Mouse (Mus musculus): ENCODE results near the gene Pnkp. TPM values are rescaled to one million over a fixed set of nuclear protein-coding genes. Genes with fewer than 3 reads are reported as not detected.

Gene Pnkp
- total RNA-seq, 2 experiments from 2014 or later, result 36.0 to 58.2 TPM

DNA sequence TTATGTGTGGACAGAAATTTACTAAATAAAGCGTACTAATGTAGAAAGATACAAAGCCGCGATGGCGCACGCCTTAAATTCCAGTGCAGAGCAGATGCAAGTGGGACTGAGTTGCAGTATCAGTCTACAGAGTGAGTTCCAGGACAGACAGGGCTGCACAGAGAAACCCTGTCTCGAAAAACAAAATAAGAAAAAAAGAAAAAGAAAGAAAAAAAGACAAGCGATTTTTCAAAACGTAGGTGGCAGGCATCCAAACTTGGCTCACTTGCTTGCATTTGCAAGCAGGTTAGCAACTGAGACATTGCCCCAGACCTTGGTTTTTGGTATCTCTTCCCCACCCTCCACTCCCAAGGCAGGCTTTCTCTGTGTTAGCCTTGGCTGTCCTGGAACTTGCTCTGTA lies 36.3 kb downstream of the Pnkp start:
- no peak for ATAC-seq (replicated peaks; ENCODE audit: low FRiP score, poor library complexity, severe bottlenecking)

GRCm38 (mm10) chr7:44894175-44894574 lies 37.2 kb downstream of the Pnkp start:
- no peak for ATAC-seq (replicated peaks; ENCODE audit: low FRiP score, poor library complexity, severe bottlenecking)

DNA sequence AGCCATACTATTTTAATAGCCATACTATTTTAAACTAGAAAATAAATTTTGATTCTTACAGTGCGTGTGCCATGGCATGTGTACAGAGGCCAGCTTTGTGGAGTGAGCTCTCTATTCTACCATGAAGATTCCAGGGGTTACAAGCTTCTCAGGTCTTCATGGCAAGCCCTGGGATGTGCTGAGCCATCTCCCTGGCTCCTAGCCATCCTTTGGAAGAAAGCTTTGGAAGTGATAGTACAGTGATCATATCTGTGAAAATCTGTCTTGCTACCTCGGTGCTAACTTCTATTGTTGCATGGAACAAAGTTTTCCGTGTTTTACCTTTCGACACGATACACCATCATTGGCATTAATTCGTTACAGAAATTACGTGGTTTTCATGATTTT lies 38.3 kb downstream of the Pnkp start:
- ATAC-seq (replicated peaks; ENCODE audit: low FRiP score, poor library complexity, severe bottlenecking), result no peak

DNA sequence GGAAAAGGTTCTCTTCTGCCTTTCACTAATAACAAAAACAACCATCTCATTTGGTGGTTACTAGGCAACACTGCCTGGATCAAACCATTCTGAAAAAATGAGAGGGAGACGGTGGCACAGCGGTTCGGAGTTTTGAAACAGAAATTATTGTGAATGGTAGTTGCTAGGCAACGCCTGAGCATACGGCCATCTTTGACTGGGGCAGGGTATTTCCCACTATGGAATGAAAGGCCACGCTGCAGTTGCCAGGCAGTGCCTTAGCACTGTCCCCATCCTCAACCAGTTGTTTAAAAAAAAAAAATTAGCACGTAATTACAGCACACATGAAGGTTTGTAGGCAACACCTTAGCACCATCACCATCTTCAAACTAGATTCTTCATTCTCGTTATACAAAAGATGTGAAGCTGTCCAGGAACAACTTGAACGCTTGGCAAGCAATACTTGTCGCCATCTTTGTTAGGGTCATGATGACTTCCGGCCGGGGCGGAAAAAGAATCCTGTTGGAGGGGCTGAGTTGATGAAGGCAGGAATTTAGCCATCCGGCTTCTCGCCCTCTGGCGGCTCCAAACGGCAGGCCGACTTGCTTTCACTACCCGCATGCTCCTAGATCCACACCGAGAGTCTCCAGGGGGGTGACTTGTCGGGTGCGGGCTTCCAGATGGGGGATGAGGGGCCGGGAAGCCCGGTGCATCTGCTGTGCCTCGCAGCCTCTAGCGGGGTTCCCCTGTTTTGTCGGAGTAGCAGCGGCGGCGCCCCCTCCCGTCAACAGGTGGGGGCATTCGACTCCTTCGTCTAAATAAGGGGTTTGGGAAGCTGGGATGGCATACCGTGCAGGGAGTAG lies 38.9 kb downstream of the Pnkp start, which contains the start of gene Fuz:
Fuz (plus strand) TSS at position 487 of the 842 bp plus-strand sequence.
- ATAC-seq (replicated peaks; ENCODE audit: low FRiP score, poor library complexity, severe bottlenecking), result peak; percentile 64

- ATAC-seq (replicated peaks; ENCODE audit: low FRiP score, poor library complexity, severe bottlenecking), result no peak
Observed at GRCm38 (mm10) chr7:44896499-44896898, 39.6 kb downstream of the Pnkp start.

GRCm38 (mm10) chr7:44898607-44899006 lies 41.7 kb downstream of the Pnkp start:
- ATAC-seq (replicated peaks; ENCODE audit: low FRiP score, poor library complexity, severe bottlenecking), result no peak

- no peak for ATAC-seq (replicated peaks; ENCODE audit: low FRiP score, poor library complexity, severe bottlenecking)
Observed at GRCm38 (mm10) chr7:44900632-44901031, 43.7 kb downstream of the Pnkp start.

DNA sequence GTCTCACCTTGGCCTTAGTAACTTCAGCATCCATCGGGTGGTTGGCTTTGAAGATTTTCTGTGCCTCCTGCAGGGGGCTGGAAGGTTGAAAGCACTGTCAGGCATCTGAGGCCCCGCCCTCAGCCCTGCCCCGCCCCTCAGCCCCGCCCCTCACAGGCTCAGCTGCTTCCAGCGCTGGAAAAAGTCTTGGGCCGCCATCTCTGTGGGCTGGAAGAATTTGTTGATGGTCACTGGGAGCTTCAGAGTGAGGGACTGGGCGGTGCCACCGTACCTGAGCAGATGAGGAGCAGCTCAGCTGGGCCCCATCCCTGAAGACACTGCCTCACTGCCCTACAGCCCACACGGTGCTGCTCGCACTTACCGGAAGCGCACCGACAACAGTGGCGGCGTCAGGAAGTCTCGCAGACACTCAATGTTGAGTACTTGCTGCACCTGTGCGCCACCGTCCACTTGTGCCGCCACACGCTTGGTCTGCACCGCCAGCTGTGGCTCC lies 44.3 kb downstream of the Pnkp start:
- ATAC-seq (replicated peaks; ENCODE audit: low FRiP score, poor library complexity, severe bottlenecking), result peak; percentile 53

GRCm38 (mm10) chr7:44905430-44905829 lies 48.5 kb downstream of the Pnkp start:
- ATAC-seq (replicated peaks; ENCODE audit: low FRiP score, poor library complexity, severe bottlenecking), result no peak

- ATAC-seq (replicated peaks; ENCODE audit: low FRiP score, poor library complexity, severe bottlenecking), result no peak
Observed at GRCm38 (mm10) chr7:44908706-44909476, 52.0 kb downstream of the Pnkp start.

Other genes with a start within 250 kb of the Pnkp start
- not detected in 2 replicates for gene Myh14, start 186.3 kb upstream of the Pnkp start, total RNA-seq (2015; ENCODE audit: low replicate concordance)
- gene Myh14, start 186.3 kb upstream of the Pnkp start, total RNA-seq (2017; ENCODE audit: low replicate concordance), result 0.08 TPM in 1 of 2 replicates, not detected in the other
- not detected in 2 replicates for gene Izumo2, start 148.4 kb upstream of the Pnkp start, total RNA-seq (2015; ENCODE audit: low replicate concordance)
- not detected in 2 replicates for gene Izumo2, start 148.4 kb upstream of the Pnkp start, total RNA-seq (2017; ENCODE audit: low replicate concordance)
- 36.0 and 58.7 TPM in 2 replicates for gene Vrk3, start 108.7 kb upstream of the Pnkp start, total RNA-seq (2015; ENCODE audit: low replicate concordance)
- 23.4 and 41.2 TPM in 2 replicates for gene Vrk3, start 108.7 kb upstream of the Pnkp start, total RNA-seq (2017; ENCODE audit: low replicate concordance)
- 1.1 and 4.6 TPM in 2 replicates for gene Zfp473, start 106.1 kb upstream of the Pnkp start, total RNA-seq (2015; ENCODE audit: low replicate concordance)
- gene Zfp473, start 106.1 kb upstream of the Pnkp start, total RNA-seq (2017; ENCODE audit: low replicate concordance), result 3.3 and 11.9 TPM in 2 replicates
- 11.7 and 23.4 TPM in 2 replicates for gene Nup62, start 41.1 kb upstream of the Pnkp start, total RNA-seq (2015; ENCODE audit: low replicate concordance)
- 37.4 and 39.4 TPM in 2 replicates for gene Nup62, start 41.1 kb upstream of the Pnkp start, total RNA-seq (2017; ENCODE audit: low replicate concordance)
- 0.72 and 2.1 TPM in 2 replicates for gene Il4i1, start 40.8 kb upstream of the Pnkp start, total RNA-seq (2015; ENCODE audit: low replicate concordance)
- gene Il4i1, start 40.8 kb upstream of the Pnkp start, total RNA-seq (2017; ENCODE audit: low replicate concordance), result 2.6 and 3.1 TPM in 2 replicates
- 3.4 TPM in 1 of 2 replicates, not detected in the other for gene Atf5, start 40.5 kb upstream of the Pnkp start, total RNA-seq (2015; ENCODE audit: low replicate concordance)
- gene Atf5, start 40.5 kb upstream of the Pnkp start, total RNA-seq (2017; ENCODE audit: low replicate concordance), result 2.1 and 2.8 TPM in 2 replicates
- gene Akt1s1, start 8.1 kb upstream of the Pnkp start, total RNA-seq (2015; ENCODE audit: low replicate concordance), result 1.8 and 3.8 TPM in 2 replicates
- gene Akt1s1, start 8.1 kb upstream of the Pnkp start, total RNA-seq (2017; ENCODE audit: low replicate concordance), result 3.7 and 27.8 TPM in 2 replicates
- gene Tbc1d17, start 8.1 kb upstream of the Pnkp start, total RNA-seq (2015; ENCODE audit: low replicate concordance), result 6.8 and 58.3 TPM in 2 replicates
- 18.0 and 35.8 TPM in 2 replicates for gene Tbc1d17, start 8.1 kb upstream of the Pnkp start, total RNA-seq (2017; ENCODE audit: low replicate concordance)
- gene Ptov1, start 12.6 kb downstream of the Pnkp start, total RNA-seq (2015; ENCODE audit: low replicate concordance), result 16.9 and 18.4 TPM in 2 replicates
- gene Ptov1, start 12.6 kb downstream of the Pnkp start, total RNA-seq (2017; ENCODE audit: low replicate concordance), result 1.8 and 4.8 TPM in 2 replicates
- gene Med25, start 35.6 kb downstream of the Pnkp start, total RNA-seq (2015; ENCODE audit: low replicate concordance), result 10.1 and 18.0 TPM in 2 replicates
- gene Med25, start 35.6 kb downstream of the Pnkp start, total RNA-seq (2017; ENCODE audit: low replicate concordance), result 8.0 and 11.3 TPM in 2 replicates
- gene Fuz, start 38.9 kb downstream of the Pnkp start, total RNA-seq (2015; ENCODE audit: low replicate concordance), result 2.5 and 6.5 TPM in 2 replicates
- gene Fuz, start 38.9 kb downstream of the Pnkp start, total RNA-seq (2017; ENCODE audit: low replicate concordance), result 4.5 and 6.7 TPM in 2 replicates
- 93.0 and 93.9 TPM in 2 replicates for gene Ap2a1, start 72.4 kb downstream of the Pnkp start, total RNA-seq (2015; ENCODE audit: low replicate concordance)
- 46.2 and 74.2 TPM in 2 replicates for gene Ap2a1, start 72.4 kb downstream of the Pnkp start, total RNA-seq (2017; ENCODE audit: low replicate concordance)
- not detected in 2 replicates for gene Tsks, start 86.1 kb downstream of the Pnkp start, total RNA-seq (2015; ENCODE audit: low replicate concordance)
- not detected in 2 replicates for gene Tsks, start 86.1 kb downstream of the Pnkp start, total RNA-seq (2017; ENCODE audit: low replicate concordance)
- 1.1 TPM in 1 of 2 replicates, not detected in the other for gene Cpt1c, start 117.7 kb downstream of the Pnkp start, total RNA-seq (2015; ENCODE audit: low replicate concordance)
- 1.7 TPM in 1 of 2 replicates, not detected in the other for gene Cpt1c, start 117.7 kb downstream of the Pnkp start, total RNA-seq (2017; ENCODE audit: low replicate concordance)
- gene Prmt1, start 129.4 kb downstream of the Pnkp start, total RNA-seq (2015; ENCODE audit: low replicate concordance), result 17.3 and 28.9 TPM in 2 replicates
- gene Prmt1, start 129.4 kb downstream of the Pnkp start, total RNA-seq (2017; ENCODE audit: low replicate concordance), result 2.3 and 25.4 TPM in 2 replicates
- gene Irf3, start 140.5 kb downstream of the Pnkp start, total RNA-seq (2015; ENCODE audit: low replicate concordance), result 50.7 and 80.7 TPM in 2 replicates
- gene Irf3, start 140.5 kb downstream of the Pnkp start, total RNA-seq (2017; ENCODE audit: low replicate concordance), result 44.2 and 62.0 TPM in 2 replicates
- 6.3 and 10.1 TPM in 2 replicates for gene Bcl2l12, start 141.6 kb downstream of the Pnkp start, total RNA-seq (2015; ENCODE audit: low replicate concordance)
- 3.6 and 8.7 TPM in 2 replicates for gene Bcl2l12, start 141.6 kb downstream of the Pnkp start, total RNA-seq (2017; ENCODE audit: low replicate concordance)
- gene Scaf1, start 159.2 kb downstream of the Pnkp start, total RNA-seq (2015; ENCODE audit: low replicate concordance), result 20.9 and 30.2 TPM in 2 replicates
- gene Scaf1, start 159.2 kb downstream of the Pnkp start, total RNA-seq (2017; ENCODE audit: low replicate concordance), result 15.8 and 31.6 TPM in 2 replicates
- 15.9 and 24.1 TPM in 2 replicates for gene Rras, start 160.8 kb downstream of the Pnkp start, total RNA-seq (2015; ENCODE audit: low replicate concordance)
- gene Rras, start 160.8 kb downstream of the Pnkp start, total RNA-seq (2017; ENCODE audit: low replicate concordance), result 0.90 TPM in 1 of 2 replicates, not detected in the other
- 3.6 and 6.7 TPM in 2 replicates for gene Prr12, start 195.7 kb downstream of the Pnkp start, total RNA-seq (2015; ENCODE audit: low replicate concordance)
- gene Prr12, start 195.7 kb downstream of the Pnkp start, total RNA-seq (2017; ENCODE audit: low replicate concordance), result 0.13 and 0.23 TPM in 2 replicates
- 24.5 and 30.6 TPM in 2 replicates for gene Nosip, start 205.3 kb downstream of the Pnkp start, total RNA-seq (2015; ENCODE audit: low replicate concordance)
- gene Nosip, start 205.3 kb downstream of the Pnkp start, total RNA-seq (2017; ENCODE audit: low replicate concordance), result 32.7 and 54.0 TPM in 2 replicates
- 2.9 and 8.8 TPM in 2 replicates for gene Prrg2, start 205.5 kb downstream of the Pnkp start, total RNA-seq (2015; ENCODE audit: low replicate concordance)
- gene Prrg2, start 205.5 kb downstream of the Pnkp start, total RNA-seq (2017; ENCODE audit: low replicate concordance), result 0.91 and 6.8 TPM in 2 replicates
- gene Rcn3, start 235.1 kb downstream of the Pnkp start, total RNA-seq (2015; ENCODE audit: low replicate concordance), result 1.1 and 8.8 TPM in 2 replicates
- gene Rcn3, start 235.1 kb downstream of the Pnkp start, total RNA-seq (2017; ENCODE audit: low replicate concordance), result 1.9 and 4.0 TPM in 2 replicates
- 10.5 TPM in 2 replicates for gene Fcgrt, start 246.7 kb downstream of the Pnkp start, total RNA-seq (2015; ENCODE audit: low replicate concordance)
- 8.3 and 9.7 TPM in 2 replicates for gene Fcgrt, start 246.7 kb downstream of the Pnkp start, total RNA-seq (2017; ENCODE audit: low replicate concordance)

Data from erythroid progenitor cell, adult 5-6 weeks (primary cell).